Mouse (Mus musculus) cerebellum, postnatal 25 days (tissue): ENCODE data around the gene Vamp5.

ENCODE experiments used
- DNase-seq, 2 experiments: peaks; one replicate each; pipeline ENCODE4 v3.0.0; 2021; ENCODE audit warnings: mixed read lengths in 2 of 2

The Vamp5 gene

DNA sequence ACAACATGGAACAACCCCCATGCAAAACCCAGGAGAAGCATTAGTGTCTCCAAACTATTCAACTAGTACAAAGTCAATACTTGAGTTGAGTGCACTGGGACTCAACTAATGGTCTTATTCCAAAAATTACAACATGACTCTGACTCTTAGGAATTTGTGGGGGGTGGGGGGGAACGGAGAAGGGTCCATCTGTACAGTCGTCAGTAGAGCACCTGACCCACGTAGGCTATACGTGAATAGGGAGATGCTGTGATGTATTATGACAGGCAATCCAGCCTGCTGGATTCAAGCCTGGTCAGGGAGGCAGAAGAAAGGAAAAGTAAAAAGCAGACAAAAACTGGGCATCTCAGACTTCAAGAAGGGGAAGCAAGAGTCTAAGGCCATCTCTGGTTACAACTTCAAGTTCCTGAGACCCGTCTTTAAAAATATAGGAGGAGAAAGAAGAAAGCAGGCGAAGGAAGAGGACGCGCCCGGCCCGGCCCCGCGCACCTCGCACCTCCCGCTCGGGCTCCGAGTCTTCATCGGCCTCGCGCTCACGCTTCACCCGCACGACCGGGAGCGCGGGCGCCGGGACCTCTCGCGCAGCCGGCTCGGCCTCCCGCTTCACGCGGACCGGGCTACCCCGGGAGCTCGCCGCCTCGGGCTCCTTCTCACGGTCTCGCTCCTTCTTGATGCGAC lies 35.7 kb downstream of the Vamp5 start:
- DNase-seq: no peak

DNA sequence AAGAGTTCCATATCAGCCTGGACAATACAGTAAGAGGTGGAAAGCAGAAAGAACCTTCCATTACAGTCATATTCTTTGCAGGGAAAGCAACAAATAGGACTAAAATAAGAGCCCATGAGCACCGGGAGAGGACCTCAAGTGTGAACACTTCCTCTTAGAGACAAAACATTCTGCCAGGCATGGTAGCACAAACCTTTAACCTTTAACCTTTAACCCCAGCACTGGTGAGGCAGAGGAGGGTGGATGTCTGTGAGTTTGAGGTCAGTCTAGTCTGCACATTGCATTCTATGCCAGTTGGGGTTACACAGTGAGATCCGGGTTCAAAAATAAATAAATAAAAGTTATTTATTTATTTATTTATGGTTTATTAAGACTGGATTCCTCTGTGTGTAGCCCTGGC lies 39.8 kb downstream of the Vamp5 start:
- no peak for DNase-seq

DNA sequence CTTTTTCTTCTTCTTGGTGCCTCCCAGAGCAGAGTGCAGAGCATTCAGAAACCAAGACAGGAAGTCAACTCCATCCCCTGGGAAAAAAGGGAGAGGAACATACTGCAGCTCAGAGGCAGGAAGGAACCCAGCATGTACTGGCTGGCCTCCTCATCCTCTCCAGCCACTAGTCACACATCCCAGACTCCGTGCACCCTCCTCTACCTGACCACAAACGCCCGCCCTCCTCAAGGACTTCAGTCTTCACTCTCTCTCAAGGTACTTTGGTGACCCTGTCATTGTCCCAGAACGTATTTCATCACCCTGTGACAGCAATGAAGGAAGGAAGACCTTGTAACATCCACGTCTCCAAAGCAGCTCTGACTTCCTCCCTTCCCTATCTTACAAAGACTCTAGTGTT lies 47.2 kb downstream of the Vamp5 start:
- no peak for DNase-seq

DNA sequence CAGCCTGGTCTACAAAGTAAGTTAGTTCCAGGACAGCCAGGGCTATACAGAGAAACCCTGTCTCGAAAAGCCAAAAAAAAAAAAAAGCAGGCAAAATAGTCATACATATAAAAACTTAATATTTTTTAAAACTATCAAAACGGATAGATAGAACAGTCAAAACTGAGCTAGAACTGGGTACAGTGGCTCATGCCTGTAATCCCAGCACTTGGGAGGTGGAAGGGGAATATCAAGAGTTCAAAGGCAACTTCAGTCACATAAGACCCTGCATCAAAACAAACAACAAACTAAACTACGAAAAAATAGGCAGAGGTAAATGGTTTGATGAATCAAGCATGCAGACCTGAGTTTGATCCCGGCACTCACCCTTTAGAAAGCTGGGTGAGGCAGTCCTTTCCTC lies 50.1 kb downstream of the Vamp5 start:
- DNase-seq: no peak

DNA sequence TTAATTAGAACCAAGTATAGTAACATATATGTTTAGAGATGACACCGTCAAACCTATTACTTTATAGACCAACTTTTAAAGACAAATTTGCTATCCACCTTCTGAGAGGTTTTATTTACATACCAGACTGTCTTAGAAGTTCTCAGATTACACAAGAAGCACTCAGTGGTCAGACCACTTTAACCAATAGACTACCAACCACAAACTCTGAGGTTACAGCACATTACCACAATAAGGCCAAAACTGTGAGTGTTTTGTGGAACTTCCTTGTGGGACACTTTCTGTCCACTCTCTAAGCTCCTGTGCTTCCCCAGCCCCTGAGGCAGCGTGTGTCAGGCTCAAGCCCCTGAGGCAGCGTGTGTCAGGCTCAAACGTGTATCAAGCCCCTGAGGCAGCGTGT lies 51.2 kb downstream of the Vamp5 start:
- DNase-seq: no peak

DNA sequence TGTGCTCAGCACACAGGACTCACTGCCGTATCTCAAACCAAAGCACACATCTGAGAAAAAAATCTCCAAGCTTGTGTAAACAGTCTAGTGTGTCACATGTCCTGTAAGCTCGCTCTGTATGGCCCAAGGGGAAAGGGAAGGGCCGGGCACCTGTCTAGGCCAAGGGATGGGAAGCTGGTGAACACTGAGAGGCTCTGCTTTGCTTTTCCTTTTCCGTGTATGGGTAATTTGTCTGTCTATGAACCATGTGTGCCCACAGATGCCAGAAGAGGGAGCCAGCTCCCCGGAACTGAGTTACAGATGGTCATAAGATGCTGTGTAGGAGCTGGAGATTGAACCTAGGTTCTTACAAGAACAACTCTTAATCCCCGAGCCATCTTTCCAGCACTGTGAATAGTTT lies 54.0 kb downstream of the Vamp5 start:
- peak in 1 of 2 experiments; percentile 49 for DNase-seq

DNA sequence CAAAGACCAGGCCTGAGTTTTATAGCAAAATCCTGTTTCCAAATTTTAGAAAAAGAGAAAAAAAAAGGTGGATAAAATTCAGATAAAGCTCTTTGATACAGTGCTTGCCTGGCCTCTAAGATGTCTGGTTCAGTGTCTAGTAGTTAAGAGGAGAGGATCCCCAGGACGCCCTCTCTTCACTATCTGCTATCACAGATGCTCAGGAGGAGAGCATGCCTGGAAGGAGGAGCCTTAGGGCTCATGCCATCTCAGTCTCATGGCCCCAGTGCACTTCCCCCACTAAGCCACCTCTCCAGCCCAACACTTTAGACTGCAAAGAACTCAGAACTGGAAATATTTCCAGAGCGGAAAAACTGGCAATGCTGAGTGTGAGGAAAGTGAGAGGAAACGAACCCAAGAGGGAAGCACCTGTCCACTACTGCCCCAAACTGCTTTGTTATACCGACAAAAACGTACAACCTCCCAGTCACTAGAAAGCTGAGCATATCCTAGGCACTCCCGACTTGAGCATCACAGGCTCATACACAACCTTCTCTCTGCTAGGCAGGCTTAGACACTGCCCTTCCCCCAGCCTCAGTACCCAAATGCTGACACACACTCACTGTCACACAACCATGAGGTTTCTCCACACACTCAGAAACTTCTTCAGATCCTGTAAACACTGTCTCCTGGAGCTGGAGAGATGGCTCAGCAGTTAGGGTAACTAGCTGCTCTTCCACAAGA lies 56.3 kb downstream of the Vamp5 start:
- DNase-seq: no peak

DNA sequence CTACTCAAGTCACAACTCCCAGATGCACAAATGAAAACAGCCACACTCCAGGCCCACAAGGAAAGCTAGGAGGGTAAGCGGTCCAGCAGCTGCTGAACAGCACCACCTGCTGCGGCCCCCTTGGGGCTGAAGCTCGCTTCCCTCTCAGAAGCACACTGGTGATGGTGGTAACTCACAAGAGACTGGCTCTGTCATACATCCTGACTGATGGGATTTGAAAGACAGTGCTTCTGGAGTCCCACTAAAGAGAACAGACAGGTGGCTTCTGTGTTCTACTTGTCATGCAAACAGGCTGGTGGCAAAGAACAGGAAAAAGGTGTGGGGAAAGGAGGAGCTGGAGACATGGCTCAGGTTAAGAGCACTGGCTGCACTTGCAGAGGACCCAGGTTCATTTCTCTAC lies 57.3 kb downstream of the Vamp5 start:
- DNase-seq: no peak

DNA sequence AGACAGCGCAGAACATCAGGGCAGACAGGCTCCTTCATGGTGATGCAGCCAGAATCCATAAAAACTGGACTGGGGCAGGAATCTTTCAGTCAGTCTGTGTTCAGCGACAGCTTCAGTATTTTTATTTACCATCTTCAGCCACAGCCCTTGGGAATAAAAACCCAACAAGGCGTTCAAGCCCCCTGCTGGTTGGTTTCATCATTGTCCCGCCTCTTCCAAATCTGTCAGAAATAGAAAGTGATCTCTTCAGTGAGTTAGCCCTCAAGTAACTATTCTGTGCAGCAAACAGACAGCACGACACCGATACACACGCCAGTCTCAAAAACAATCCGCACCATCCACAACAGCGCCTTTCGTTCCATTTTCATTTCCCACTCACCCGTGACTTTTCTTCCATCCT lies 61.2 kb downstream of the Vamp5 start:
- no peak for DNase-seq
